Mouse (Mus musculus): ENCODE data around the gene Trp53bp2.

Trp53bp2 gene

DNA sequence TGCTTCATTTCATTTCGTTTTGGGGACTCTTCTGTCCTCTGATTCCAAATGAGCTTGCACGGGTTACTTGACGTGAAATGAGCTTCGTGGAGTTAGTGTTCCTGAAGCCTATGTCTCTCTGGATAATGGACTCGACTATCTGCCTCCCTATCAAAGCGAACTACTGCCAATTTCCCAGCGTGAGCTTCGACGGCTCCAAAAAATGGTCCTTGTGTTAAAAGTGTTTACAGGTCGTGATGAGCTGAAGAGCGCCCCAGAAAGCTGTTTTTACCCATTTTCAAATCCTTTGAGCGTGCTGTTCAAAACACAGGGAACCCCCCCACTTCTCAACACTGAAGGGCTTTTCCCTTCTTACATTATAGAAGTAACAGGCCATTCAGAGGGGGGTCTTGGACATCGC lies 729 bp upstream of the Trp53bp2 start:
- no peak for DNase-seq (ENCODE audit: low read depth, low spot score)

DNA sequence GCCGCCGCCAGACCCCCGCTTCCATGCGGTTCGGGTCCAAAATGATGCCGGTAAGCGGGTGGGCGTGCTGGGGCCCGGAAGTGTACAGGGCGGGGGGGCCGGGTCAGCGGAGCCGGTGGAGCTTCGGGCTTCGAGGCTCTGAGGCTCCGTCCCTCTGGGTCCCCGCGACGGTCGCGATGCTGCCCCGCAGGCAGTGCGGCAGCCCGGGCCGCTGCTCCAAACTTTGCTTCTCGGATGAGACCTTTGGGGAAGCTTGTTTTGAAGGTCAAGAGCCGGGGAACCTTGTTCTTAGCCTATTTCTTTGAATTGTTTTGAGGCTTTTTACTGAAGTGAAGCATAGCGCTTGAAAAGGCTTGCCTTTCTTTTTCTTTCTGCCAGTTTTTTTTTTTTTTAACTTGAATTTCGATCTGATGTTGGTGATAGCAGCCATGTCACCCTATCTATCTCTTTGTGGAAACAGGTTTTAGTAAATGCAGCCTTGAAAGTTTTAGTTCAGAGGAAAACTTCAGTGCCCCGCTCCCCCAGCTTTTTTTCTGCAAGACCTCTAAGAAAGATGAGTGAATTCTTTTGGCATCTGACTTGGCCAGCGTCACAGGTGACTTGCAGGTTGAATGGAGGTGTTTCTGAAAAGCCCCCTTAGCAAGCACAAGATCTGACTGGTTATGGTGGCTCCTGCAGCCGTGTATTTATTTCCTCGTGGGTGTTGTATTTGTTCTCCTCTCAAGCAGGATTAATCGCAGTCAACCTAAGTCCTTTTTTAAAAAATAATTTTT lies 615 bp downstream of the Trp53bp2 start:
- peak; percentile 23 for DNase-seq (ENCODE audit: low read depth, low spot score)

DNA sequence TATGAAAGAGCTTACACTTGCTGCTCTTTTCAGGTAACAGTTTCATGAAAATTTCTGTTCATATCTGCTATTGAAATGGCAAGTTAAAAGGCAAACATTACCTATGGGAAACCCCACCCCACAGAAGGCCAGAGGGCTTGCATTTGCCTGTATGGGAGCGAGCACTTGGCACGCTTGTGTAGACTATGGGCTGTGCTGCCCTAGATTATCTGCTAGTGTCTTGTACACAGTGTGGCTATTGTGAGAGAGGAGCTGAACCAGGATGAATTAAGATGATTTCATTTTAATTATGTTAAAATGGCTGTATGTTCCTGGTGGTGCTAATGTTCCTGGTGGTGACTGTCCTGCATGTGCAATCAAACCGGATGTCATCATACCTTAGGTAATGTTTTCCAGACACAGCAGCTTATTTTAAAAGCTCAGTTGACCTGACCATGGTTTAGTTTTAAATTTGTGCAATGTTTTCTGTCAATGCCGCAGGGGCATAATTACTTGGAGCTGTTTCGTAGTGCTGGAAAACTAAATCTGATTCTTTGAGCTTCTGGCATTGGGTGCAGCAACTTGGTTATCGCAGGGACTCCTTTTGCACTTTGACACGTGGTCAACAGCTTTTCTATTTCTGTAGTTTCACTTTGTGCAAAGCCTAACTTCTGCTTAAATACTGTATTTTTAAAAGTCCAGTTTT lies 3.8 kb downstream of the Trp53bp2 start:
- DNase-seq (ENCODE audit: low read depth, low spot score), result peak; percentile 20

DNA sequence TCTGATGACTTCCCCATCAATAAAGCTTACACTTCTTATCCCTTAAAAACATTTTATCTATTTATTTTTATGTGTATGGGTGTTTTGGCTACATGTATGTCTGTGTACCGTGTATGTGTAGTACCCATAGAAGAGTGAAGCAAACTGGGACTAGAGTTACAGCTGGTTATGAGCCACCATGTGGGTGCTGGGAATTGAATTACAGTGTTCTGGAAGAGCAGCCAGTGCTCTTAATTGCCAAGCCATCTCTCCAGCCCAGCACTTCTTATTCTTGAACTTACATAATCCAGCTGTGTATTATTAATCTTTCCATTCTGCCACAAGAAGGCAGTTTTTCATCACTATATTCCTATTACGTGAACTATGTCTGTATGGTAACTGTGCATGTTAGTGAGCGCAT lies 10.5 kb downstream of the Trp53bp2 start:
- no peak for DNase-seq (ENCODE audit: low read depth, low spot score)

DNA sequence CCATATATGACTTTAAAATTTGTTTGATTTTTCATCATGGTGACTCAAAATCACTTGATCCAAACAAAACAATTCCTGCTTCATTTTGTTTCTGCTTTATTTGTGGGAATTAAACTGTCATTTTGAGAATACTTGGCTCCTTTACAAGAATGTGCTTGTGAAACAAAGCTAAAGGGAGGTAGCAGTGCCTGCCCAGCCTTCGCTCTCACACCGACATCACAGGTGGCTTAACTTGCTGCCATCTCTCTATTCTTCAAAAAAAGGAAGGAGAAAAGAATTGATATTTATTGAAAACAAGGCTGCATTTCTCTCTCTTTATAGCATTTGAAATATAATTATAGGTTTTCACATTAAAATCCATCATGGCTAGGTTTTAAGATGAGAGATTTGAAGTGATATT lies 15.3 kb downstream of the Trp53bp2 start:
- no peak for DNase-seq (ENCODE audit: low read depth, low spot score)

DNA sequence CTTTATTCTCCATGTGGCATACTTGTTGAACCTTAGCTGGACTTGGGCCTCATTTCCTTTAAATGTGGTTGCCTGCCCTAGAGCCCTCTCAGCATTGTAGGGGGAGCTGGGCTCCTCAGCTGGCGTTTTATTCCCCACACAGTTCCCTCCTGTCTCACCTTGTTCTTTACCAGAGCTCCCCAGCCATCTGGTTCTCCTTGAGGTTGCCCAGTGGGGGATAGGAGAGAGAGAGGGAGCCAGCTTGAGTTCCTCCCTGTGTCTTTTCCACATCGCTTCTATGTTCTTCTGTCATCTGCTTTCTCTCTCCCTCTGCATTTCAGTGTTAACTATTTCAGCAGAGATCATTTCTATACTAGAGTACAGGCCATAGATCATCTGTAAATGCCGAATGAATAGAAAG lies 16.2 kb downstream of the Trp53bp2 start:
- no peak for DNase-seq (ENCODE audit: low read depth, low spot score)

DNA sequence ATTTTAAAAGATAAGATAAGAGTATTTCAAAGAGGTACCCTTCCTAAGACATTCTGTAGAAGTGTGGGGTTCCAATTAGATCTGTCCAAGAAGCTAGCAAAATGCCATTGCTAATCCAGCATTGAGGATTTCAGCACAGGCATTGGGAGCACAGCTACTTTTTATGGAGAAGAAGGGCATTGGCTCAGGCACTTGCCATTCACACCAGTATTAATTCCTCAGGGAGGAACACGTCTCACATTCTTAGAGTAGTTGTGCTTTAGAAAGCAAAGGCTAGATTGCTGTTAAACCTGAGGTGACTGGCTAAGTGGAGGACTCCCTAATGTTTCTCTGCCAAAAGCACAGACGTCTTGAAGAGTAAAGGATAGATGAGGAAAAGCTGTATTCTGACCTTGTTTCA lies 17.5 kb downstream of the Trp53bp2 start:
- no peak for DNase-seq (ENCODE audit: low read depth, low spot score)

DNA sequence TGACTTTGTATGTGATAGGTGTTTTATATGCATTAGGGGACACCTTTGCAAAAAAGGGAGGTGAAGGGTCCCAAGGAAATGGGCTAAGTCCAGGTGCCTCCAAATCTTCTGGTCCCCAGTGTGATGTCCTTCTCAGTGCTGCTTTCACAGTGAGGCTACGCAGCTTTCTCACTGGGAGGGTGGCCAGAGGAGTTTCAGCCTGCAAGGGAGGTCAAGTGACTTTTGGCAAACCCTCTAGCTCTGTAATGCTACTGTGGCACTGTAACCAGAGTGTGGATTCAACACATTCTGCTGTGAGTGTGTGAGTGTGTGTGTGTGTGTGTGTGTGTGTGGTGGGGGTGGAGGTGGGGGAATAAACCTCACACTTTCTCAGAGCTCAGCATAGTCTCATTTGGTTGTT lies 18.5 kb downstream of the Trp53bp2 start:
- DNase-seq (ENCODE audit: low read depth, low spot score), result no peak

DNA sequence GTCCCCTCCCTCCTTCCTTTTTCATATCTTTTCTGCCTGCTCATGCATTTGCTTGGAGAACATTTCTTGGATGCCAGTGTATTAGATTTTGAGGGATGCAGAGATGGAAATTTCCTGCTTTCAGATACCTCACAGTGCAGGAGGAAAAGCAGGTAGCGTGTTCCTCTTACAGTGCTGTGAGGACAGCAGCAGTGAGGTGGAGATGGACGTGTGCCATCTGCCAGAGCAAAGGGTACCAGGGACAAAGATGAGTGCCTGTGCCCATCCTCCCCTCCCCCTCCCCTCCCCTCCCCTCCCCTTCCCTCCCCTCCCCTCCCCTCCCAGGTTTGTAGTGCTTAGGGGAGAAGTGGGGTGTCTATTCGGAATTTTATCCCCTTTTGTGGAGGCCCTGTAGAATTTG lies 20.9 kb downstream of the Trp53bp2 start:
- DNase-seq (ENCODE audit: low read depth, low spot score), result no peak

DNA sequence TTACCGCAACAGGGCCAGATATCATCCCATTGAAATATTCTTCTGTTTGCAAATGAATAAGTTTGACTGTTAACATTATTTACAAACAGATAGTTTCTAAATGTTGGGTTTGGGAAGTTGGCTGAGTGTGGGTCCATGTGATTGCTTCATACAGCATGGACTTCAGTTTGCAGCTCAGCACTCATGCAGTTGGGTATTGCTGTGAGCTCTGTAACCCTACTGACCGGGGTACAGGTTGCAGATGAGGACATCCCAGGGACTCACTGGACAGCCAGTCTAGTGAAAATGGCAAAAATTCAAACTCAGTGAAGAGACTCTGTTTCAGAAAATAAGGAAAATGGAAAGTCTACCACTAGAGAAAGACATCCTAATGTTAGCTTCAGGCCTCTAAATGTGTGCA lies 21.7 kb downstream of the Trp53bp2 start:
- DNase-seq (ENCODE audit: low read depth, low spot score), result no peak

DNA sequence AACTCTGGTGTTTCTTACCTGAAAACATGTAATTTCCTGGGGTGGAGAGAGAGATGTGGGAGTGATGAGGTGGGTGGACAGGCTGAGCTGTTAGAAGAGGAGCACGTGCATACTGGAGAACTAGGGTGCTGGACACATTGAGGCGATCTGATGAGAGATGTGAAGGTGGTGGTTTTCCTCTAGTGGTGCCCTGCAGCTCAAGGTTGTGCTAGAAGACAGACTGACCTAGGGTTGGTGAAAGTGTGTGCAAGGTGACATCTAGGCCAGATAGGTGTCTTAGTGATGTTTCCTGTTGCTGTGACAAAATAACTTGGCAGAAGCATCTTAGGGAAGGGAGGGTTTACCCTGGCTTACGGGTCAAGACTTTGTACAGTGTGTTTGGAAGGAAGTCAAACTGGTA lies 23.1 kb downstream of the Trp53bp2 start:
- DNase-seq (ENCODE audit: low read depth, low spot score), result no peak

DNA sequence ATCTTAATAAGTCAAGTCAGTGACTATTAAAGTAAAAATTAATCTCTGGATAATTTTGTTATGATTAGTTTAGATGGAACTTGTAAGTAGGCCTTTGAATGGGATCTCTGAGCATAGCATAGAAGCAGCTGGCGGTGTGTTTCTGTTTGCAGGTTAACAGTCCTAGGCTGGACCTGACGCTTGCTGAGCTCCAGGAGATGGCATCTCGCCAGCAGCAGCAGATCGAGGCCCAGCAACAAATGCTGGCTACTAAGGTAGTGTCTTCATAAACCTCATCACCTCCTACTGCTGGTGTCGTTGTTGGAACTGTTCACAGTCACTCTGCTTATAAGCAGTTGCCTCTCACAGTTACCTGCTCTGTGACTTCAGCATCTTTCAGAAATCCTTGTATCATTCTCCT lies 27.8 kb downstream of the Trp53bp2 start:
- no peak for DNase-seq (ENCODE audit: low read depth, low spot score)

DNA sequence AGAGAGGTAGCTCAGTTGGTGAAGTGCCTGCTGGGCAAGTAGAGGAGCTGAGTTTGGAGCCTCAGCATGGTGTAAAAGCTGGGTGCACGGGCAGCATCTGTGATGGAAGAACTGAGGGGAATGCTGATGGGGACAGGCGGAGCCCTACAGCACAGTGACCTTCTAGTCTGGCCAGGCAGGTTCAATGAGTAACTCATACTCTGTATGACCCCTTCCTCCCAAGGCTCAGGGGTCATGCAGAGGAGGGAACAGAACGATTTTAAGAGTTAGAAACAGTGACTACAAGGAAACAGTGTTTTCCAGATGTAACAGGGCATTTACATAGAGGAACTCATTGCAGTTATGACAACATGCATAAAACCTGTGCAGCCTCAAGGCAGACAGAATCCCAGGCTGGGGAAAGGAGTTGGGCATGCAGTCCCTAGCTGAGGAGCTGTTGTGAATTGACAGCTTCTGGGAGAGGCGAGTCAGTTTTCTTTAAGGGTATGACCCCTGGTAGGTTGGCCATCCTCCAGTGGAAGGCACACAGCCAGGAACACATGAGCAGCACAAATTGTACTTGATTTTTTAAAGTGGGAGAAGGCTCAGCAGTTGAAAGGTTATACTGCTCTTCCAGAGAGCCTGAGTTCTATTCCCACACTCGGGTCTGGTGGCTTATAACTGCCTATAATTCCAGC lies 30.7 kb downstream of the Trp53bp2 start:
- no peak for DNase-seq (ENCODE audit: low read depth, low spot score)

DNA sequence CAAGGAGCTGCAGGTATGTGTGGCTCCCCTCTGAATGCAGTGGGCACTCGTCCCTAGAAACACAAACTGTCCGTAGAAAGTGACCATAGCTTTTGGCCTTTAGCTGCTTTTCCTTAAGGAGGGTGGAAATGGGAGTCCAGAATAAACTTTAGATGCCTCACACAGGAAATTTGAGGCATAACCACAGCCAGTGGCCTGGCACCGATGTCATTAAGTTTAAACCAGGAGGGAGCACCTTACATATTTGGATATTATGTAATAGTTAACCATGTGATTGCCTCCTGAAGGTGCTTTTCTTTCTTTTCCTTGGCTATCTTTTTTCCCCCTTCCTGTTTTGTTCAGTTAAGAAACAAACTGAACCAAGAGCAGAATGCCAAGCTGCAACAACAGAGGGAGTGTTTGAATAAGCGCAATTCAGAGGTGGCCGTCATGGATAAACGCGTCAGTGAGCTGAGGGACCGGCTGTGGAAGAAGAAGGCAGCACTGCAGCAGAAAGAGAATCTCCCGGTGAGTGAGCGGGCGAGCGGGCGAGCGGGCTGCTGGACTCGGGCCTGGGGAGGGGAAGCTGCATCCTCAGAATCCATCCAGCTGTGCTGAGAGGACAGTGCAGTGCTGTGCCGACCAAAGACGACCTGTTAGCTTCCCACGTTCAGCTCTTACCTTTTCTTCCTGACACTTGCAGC lies 33.0 kb downstream of the Trp53bp2 start:
- DNase-seq (ENCODE audit: low read depth, low spot score), result no peak

DNA sequence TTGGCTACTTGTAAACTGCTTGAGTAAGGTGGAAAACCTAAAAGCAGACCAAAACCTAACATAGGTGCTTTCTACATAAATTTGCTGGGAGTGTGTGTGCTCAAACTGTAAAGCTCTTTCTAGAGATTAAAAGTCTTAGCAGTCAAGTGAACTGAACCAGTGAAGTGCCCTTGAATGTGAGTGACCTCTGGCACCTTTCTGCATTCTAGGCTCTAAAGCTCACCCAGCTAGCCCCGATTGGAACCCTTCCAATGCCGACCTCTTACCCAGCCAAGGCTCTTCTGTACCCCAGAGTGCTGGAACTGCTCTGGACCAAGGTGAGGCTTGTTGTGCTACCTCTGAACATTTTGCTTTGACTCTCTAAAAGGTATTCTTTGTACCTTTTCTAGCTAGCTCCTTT lies 35.1 kb downstream of the Trp53bp2 start:
- no peak for DNase-seq (ENCODE audit: low read depth, low spot score)

DNA sequence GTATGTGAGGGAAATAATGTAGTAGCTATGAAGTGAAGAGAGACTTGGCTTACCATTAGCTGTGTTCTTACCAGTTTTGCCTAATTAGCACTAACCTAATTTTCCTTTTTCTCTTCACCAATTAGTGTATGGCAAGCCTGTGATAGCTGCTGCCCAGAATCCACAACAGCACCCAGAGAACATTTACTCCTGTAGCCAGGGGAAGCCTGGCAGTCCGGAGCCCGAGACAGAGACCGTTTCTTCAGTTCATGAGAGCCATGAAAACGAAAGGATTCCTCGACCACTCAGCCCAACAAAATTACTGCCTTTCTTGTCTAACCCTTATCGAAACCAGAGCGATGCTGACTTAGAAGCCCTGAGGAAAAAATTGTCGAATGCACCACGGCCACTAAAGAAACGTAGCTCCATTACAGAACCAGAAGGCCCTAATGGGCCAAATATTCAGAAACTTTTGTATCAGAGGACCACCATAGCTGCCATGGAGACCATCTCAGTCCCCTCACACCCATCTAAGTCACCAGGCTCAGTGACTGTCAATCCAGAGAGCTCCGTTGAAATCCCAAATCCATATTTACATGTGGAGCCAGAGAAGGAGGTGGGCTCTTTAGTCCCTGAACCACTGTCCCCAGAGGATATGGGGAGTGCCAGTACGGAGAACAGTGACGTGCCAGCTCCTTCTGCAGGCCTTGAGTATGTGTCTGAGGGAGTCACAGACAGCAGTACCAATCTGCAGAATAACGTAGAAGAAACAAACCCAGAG lies 39.5 kb downstream of the Trp53bp2 start:
- DNase-seq (ENCODE audit: low read depth, low spot score), result no peak

DNA sequence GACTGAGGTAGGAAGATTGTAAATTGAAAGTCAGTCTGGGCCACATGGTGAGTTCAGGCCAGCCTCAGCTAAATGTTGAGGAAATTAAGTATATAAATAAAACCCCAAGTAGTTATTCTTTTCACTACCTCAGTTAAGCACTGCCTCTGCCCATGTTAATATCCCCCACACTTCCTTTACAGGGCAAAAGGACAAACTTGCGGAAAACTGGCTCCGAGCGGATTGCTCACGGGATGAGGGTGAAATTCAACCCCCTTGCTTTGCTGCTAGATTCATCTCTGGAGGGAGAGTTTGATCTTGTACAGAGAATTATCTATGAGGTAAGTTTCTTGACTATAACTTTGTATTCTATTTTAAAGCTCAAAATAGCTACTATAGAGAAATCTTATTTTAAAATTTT lies 43.5 kb downstream of the Trp53bp2 start:
- no peak for DNase-seq (ENCODE audit: low read depth, low spot score)

DNA sequence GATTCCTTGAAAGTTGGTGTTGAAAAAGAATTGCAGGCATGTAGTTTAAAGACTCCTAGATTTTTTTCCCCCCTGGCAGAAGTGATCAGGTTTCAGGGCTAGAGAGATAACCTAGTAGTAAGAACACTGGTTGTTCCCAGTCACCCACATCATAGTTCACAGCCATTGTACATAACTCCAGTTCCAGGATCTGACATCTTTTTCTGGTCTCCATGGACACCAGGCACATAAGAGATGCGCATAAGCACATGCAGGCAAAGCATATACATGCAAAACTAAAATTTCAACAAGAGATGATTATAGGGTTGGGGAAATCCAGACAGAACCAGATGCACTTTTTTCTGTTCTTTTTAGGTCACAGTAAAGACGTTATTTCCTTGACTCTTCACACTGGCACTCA lies 46.1 kb downstream of the Trp53bp2 start:
- DNase-seq (ENCODE audit: low read depth, low spot score), result no peak

DNA sequence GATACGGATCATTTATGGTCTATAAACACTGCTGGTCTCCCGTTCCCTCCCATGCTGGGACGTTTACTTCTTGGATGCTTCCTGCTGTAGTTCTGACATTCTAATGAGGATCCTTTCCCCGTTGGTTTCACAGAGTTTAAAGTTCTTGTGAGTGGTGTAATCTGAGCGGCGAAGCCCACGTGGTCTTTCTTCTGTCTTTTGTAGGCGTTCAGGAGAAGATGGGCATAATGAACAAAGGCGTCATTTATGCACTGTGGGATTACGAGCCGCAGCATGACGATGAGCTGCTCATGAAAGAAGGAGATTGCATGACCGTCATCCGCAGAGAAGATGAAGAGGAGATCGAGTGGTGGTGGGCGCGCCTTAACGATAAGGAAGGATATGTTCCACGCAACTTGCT lies 49.6 kb downstream of the Trp53bp2 start:
- no peak for DNase-seq (ENCODE audit: low read depth, low spot score)

DNA sequence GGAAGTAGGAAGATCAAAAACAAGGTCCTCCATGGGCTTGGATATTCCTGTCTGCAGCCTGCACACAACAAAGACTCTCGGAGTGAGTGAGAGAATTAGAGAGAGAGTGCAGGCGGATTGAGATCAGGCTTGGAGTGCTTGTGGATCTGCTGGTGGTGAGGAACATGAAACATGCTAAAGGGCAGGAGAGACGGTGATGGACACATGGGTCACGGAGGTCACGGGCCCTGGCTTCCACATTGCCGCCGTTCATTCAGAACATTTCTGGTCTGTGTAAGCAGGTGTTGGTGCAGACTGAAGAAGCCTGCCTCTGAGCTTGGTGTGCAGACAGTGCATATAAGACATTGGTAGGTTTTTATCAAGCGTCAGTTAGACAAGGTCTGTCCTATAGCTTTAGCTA lies 50.5 kb downstream of the Trp53bp2 start:
- no peak for DNase-seq (ENCODE audit: low read depth, low spot score)
